Mouse (Mus musculus) thymus, adult 2 months (tissue): ENCODE data around the gene Spats1. TPM values are rescaled to one million over a fixed set of nuclear protein-coding genes. Genes with fewer than 3 reads are reported as not detected.

Source experiments
- DNase-seq: peaks from one replicate; pipeline ENCODE4 v3.0.0; 2021
- H3K27ac ChIP-seq: fragments of 200-500 bp; 2 replicates; pipeline ENCODE4 v1.5.1; 2012; ENCODE audit warnings: low read length, control low read depth; ENCODE audit not compliant: control insufficient read depth, insufficient read depth
- H3K27me3 ChIP-seq: fragments of 200-500 bp; 2 replicates; pipeline ENCODE4 v1.6.1; 2012; ENCODE audit warnings: mild to moderate bottlenecking, low read length, moderate library complexity, mixed read lengths; ENCODE audit not compliant: control insufficient read depth, insufficient read depth
- H3K36me3 ChIP-seq: fragments of 200-500 bp; 2 replicates; pipeline ENCODE4 v1.6.1; 2012; ENCODE audit warnings: mild to moderate bottlenecking, low read length, moderate library complexity; ENCODE audit not compliant: control insufficient read depth, insufficient read depth
- H3K4me1 ChIP-seq: fragments of 200-500 bp; replicated peaks from 2 replicates; pipeline ENCODE4 v1.6.1; 2012; ENCODE audit warnings: low read length; ENCODE audit not compliant: control insufficient read depth, insufficient read depth
- H3K4me3 ChIP-seq: fragments of 200-500 bp; 2 replicates; pipeline ENCODE4 v1.5.1; 2012; ENCODE audit warnings: mild to moderate bottlenecking, low read length, control low read depth, moderate library complexity; ENCODE audit not compliant: control insufficient read depth, insufficient read depth
- CTCF ChIP-seq: fragments of 200-500 bp; IDR thresholded peaks from 2 replicates; pipeline ENCODE4 v1.5.1; 2012; ENCODE audit warnings: mild to moderate bottlenecking, control low read depth, low read length, moderate library complexity, borderline replicate concordance; ENCODE audit not compliant: control insufficient read depth, poor library complexity, insufficient read depth; ENCODE audit errors: extremely low read depth
- POLR2A ChIP-seq: fragments of 200-500 bp; IDR thresholded peaks from 2 replicates; pipeline ENCODE4 v1.6.1; 2012; ENCODE audit warnings: mild to moderate bottlenecking, low read length, control low read depth, moderate library complexity; ENCODE audit not compliant: control insufficient read depth, poor library complexity, insufficient read depth; ENCODE audit errors: extremely low read depth
- WGBS: fragments of 180-500 bp; shearing (Covaris S2); methylation state at CpG from one replicate; pipeline ENCODE4 v1.1.7; 2018; 5-methylcytosine and 5-hydroxymethylcytosine counted together
- polyA plus RNA-seq: library from polyadenylated mRNA; depleted of rRNA; stranded (reverse); fragments of >200 nt; gene quantifications from 2 replicates; pipeline ENCODE4 v1.2.3, GENCODE M21; 2012

Spats1 gene
- polyA plus RNA-seq, 1 experiment, result 0.30 TPM

DNA sequence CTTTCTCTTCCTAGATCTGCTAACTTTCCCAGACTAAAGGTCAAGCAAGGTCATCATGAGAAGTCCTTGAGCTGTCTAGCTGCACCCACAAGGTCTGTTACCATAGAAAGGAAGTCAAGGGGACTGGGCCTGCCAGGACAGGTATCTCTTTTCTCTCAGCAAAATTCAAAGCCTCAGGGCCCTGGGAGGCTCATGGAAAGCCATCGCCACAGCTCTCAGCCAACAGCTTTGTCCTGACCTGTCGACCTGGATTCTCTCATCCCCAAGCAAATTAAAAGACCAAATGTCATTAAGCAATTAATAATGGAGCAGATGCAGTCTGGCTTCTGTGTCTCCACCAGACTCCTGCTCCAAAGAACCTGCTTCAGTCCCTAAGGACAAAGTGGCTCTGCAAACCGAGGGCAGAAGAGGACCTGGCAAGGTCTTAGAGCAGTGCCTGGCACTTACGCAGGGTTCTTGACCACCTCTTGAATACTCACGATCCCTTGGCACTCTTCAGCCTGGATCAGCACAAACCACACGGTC, 30.8 kb upstream of the Spats1 start:
- 77% methylated on average over 6 of the region's 6 CpGs for WGBS
- no peak for TF ChIP-seq POLR2A
- TF ChIP-seq CTCF, result no peak
- Histone ChIP-seq H3K4me3 (no peak overlapping the region), H3K36me3 (peaks cover 16% of the 10 kb centered on the region; the same call in 1 of the 2 replicates), H3K27me3 (no peaks in the 10 kb centered on the region), H3K4me1 (peaks cover 47% of the 10 kb centered on the region), H3K27ac (no peak overlapping the region; the same call in 1 of the 2 replicates)
- no peak for DNase-seq

DNA sequence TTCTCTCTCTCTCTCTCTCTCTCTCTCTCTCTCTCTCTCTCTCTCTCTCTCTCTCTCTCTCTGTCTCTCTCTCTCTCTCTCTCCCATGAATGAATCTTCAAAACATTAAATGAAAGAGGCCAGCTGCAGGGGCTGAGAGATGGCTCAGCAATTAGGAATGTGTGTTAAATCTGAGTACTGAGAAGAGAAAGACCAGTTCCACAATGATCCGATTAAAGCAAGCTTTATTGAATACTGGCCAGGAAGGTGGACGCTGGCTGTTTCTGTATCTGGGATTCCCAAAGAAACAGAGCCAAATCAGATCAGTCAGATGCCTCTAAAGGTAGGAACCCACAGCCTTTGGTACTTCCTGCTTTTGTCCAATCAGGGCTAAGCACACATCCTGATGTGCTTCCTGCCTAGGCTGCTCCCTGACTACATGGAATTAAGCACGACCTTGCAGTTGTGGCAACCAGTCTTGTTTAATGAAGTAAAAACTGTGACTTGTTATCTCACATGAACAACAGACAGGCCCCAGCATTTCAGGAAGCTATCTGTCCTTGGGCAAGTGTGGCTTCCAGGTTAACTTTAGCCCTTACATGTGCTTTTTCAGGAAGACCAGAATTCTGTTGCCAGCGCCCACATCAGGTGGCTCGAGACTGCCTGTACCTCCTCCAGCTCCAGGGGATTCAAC, 28.2 kb upstream of the Spats1 start:
- WGBS, result 15% methylated on average over 5 of the region's 5 CpGs
- DNase-seq, result no peak
- H3K27ac ChIP-seq, result peak overlapping the region; percentile 80
- H3K27me3 ChIP-seq, result no peaks in the 10 kb centered on the region
- H3K4me3 ChIP-seq, result no peak overlapping the region
- no peaks in the 10 kb centered on the region for H3K36me3 ChIP-seq
- no peak for TF ChIP-seq POLR2A
- TF ChIP-seq CTCF, result no peak
- peaks cover 61% of the 10 kb centered on the region for H3K4me1 ChIP-seq

- Histone ChIP-seq H3K27ac (peak overlapping the region; percentile 80), H3K36me3 (no peaks in the 10 kb centered on the region), H3K27me3 (no peaks in the 10 kb centered on the region), H3K4me3 (no peak overlapping the region), H3K4me1 (peaks cover 62% of the 10 kb centered on the region)
- TF ChIP-seq CTCF (no peak), POLR2A (no peak)
- DNase-seq, result no peak
- 4% methylated on average over 4 of the region's 4 CpGs for WGBS
These were observed 27.1 kb upstream of the Spats1 start for GRCm38 (mm10) chr17:45502324-45502723.

DNA sequence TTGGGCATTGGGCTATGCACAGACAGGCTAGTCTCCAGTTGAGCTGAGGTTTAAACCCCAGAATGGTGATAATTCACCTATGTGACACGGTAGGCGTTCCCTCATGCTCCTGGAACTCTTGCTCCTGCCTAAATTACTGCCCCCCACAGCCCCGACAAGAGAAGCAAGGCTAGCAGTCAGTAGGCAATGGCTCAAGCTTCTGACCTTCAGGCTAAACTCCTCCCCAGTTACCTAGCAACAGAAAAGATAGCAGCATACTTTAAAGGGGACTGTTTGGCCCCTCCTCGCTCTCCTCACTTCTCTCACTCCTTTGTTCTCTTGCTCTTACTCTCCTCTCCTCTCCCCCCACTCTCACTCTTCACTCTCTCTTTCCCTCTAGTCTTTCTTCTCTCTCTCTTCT, 25.8 kb upstream of the Spats1 start:
- Histone ChIP-seq H3K4me1 (peaks cover 59% of the 10 kb centered on the region), H3K36me3 (no peaks in the 10 kb centered on the region), H3K27ac (no peak overlapping the region), H3K4me3 (no peak overlapping the region), H3K27me3 (no peaks in the 10 kb centered on the region)
- TF ChIP-seq CTCF (no peak), POLR2A (no peak)
- DNase-seq, result no peak
- 84% methylated on average over 4 of the region's 4 CpGs for WGBS

- Histone ChIP-seq H3K27ac (no peak overlapping the region), H3K27me3 (no peaks in the 10 kb centered on the region), H3K4me3 (no peak overlapping the region), H3K36me3 (no peaks in the 10 kb centered on the region), H3K4me1 (peaks cover 60% of the 10 kb centered on the region)
- no peak for DNase-seq
- TF ChIP-seq POLR2A, result no peak
- no peak for TF ChIP-seq CTCF
- WGBS, result 21% methylated on average over 2 of the region's 2 CpGs
These were observed 24.3 kb upstream of the Spats1 start for GRCm38 (mm10) chr17:45499516-45499915.

DNA sequence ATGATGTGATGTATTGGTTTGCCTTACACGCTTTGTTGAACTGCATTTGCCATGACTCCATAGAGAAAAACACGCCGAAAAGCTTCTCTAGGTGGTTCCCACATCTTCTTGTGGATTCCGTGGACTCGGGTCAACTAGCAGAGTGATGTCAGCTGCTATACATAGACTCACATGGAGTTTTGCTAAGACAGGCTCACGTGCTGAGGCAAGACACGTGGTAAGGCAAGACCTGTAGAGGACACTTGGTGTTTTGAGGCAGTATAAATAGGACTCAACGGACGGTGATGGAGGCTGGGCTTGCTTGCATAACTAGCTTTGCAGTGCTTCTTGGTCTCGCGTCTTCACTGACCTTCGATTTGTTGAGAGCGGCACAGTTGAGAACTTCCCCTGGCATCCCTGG, 23.2 kb upstream of the Spats1 start:
- 95% methylated on average over 13 of the region's 13 CpGs for WGBS
- DNase-seq, result no peak

DNA sequence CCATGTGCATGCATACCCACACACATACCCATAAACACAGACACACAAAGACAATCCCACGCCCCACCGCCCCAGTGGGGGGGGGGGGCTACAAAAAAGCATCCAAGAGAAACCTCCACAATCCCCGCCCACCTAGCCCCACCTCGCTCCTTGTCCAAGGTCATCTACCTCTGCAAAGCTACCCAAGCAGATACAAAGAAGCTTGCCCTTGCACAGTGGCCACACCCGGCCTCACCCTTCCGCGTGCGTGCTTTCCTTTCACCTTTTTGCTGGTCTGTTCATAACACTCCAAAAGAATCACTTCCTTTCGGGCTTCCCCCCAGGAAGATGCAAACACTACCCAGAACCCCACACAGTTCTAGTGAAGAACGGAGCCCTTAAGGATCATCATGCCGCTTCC, 20.2 kb upstream of the Spats1 start:
- Histone ChIP-seq H3K27ac (peak overlapping the region; percentile 66), H3K27me3 (no peaks in the 10 kb centered on the region), H3K4me3 (no peak overlapping the region), H3K4me1 (peaks cover 60% of the 10 kb centered on the region), H3K36me3 (no peaks in the 10 kb centered on the region)
- DNase-seq, result no peak
- TF ChIP-seq CTCF (no peak), POLR2A (no peak)
- 86% methylated on average over 11 of the region's 11 CpGs for WGBS

More for the DNA sequence above, 23.2 kb upstream of the Spats1 start:
- Histone ChIP-seq H3K4me3 (no peak overlapping the region), H3K27ac (no peak overlapping the region), H3K36me3 (no peaks in the 10 kb centered on the region), H3K27me3 (no peaks in the 10 kb centered on the region), H3K4me1 (peaks cover 59% of the 10 kb centered on the region)
- no peak for TF ChIP-seq POLR2A
- TF ChIP-seq CTCF, result no peak
